Mouse (Mus musculus) activated CD4-positive, CD25-positive, alpha-beta regulatory T cell, adult 9 weeks (primary cell): ENCODE results near the gene Gsdma. TPM values are rescaled to one million over a fixed set of nuclear protein-coding genes. Genes with fewer than 3 reads are reported as not detected.

Experiments
- polyA plus RNA-seq: library from polyadenylated mRNA; unstranded; fragments of 100-300 nt; shearing (Covaris generic); gene quantifications from one replicate; pipeline ENCODE4 v1.2.1, GENCODE M21; 2017

The Gsdma gene
- polyA plus RNA-seq, result not detected

DNA sequence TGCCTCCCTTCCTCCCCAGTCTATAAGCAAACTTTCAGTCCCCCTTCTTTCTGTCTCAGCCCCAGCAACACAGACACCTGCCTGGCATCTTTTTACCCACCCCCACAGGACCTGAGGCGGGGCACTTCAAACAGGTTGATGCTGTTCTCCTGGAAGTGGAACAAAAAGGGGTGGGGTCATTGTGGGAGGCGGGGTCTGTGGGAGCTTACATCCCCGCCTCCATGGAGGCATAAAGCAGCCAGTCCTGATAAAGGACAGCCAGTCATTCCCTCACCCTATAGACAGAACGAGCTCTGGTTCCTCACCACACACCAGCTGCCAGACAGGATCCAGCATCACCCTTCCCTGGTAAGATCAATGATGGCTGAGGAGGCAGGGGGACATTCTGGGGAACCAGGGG lies at the start of gene Gsdma:
TSS of gene Gsdma (plus strand) at position 261 of the 400 bp plus-strand sequence.

DNA sequence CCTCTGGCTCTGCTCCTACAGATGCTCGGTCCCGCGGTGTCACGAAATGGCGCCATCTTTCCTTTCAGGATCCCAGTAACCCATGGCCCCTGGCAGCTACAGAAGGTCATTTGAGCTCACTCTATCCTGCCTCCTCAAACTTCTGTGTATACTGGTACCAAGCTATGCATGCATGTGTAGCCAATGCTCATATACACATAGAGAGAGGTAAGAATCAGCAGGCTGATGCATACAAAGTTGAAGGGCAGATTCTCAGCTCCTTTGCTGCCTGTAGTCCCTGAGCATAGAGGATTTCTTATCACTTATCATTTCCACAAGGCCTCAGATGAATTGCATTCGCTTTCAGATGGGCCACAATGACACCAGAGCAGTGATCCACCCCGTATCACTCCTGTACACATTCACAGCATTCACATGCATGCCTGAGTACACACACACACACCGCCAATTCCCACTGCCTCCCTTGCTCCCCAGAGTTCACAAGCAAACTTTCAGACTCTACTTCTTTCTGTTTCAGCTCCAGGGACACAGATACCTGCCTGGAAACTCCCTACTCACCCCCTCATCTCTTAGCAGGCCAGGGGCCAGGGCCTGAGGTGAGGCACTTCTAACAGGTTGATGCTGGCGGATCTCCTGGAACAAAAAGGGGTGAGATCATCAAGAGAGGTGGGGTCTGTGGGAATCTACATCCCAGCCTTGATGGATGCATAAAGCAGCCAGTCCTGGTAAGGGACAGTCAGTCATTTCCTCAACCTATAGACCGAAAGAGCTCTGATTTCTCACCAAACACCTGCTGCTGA lies 38.3 kb upstream of the Gsdma start, which contains the start of the genes Gm12355 and Gsdma3:
TSS of gene Gm12355 (minus strand) at position 51 of the 800 bp plus-strand sequence.
TSS of gene Gsdma3 (plus strand) at position 750 of the 800 bp plus-strand sequence.

DNA sequence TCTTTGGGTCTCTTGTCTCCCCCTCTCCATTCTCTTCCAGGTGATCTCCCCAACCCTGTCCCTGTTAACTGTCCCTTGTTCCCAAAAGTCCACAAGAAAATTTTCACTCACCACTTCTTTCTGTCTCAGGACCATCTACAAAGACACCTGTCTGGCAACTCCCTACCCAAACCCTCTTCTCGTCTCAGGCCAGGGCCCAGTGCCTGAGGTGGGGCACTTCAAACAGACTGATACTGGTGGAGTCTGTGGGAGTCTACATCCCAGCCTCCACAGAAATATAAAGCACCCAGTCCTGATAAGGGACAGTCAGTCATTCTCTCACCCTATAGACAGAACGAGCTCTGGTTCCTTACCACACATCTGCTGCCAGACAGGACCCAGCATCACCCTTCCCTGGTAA lies 17.7 kb upstream of the Gsdma start, which contains the start of gene Gsdma2:
TSS of gene Gsdma2 (plus strand) at position 301 of the 400 bp plus-strand sequence.

DNA sequence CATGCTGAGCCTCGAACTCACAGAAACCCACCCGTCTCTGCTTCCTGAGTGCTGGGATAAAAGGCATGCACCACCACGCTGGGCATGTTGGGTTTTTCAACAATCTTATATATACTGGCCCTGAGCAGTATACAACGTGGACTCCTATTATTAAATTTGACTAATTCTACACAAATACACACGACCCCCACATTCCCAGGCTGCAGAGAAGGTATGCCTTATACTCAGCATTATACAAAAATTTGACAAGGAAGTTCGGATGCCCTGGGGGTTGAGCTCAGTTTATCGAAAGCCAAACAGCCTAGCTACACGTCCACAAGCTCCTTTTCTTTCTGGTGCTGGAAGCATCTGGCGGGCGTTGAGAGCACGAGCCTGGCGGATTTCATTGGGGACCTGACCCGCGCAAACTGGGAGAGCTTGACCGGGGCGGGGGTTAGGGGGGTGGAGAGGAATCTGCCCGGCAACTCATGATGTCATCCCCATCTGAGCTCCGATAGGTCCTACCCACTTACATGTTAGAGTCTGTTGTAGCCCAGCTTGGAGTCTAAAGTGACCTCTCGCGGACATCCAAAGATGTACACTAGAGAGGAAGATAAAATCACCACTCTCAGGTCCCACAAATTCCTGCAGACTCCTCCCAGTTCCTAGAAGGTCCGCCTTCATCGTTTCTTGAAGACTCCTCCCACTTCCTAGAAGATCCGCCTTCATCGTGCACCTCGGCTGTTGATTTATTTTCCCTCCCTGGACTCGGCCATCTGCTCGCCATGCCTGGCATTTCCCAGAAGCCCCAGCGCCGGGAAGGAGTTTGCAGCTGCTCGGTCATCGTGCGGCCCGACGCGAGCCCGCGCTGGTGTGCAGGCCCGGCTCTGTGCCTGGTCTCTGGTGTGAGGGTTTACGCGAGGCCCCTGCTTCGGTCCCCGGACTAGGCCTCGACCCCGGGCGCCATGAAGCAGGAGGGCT lies 17.9 kb downstream of the Gsdma start, which contains the start of gene Psmd3:
TSS of gene Psmd3 (plus strand) at position 769 of the 960 bp plus-strand sequence.

DNA sequence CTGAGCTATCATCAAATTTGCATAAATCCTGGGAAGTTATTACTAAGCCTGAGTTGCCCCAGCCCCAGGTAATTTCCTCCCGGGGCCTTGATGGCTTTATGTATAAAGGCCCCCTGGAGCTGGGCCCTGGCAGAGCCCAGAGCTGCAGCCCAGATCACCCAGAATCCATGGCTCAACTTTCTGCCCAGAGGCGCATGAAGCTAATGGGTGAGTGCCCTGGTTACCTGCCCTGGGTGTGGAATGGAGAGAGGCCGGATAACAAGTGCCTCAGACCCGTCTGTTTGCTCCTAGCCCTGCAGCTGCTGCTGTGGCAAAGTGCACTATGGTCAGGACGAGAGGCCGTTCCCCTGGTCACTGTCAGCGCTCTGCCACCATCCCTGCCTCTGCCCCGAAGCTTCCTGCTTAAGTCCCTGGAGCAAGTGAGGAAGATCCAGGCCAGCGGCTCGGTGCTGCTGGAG lies 37.1 kb downstream of the Gsdma start, which contains the start of gene Csf3:
TSS of gene Csf3 (plus strand) at position 51 of the 458 bp plus-strand sequence.

Other genes with a start within 250 kb of the Gsdma start
- 195 TPM for gene Mien1, start 225.4 kb upstream of the Gsdma start, polyA plus RNA-seq
- 10.5 TPM for gene Grb7, start 218.0 kb upstream of the Gsdma start, polyA plus RNA-seq
- gene Ikzf3, start 118.3 kb upstream of the Gsdma start, polyA plus RNA-seq, result 91.8 TPM
- 5.0 TPM for gene Zpbp2, start 113.3 kb upstream of the Gsdma start, polyA plus RNA-seq
- gene Ormdl3, start 77.0 kb upstream of the Gsdma start, polyA plus RNA-seq, result 76.1 TPM
- not detected for gene Lrrc3c, start 66.1 kb upstream of the Gsdma start, polyA plus RNA-seq
- gene Gm12355, start 38.7 kb upstream of the Gsdma start, polyA plus RNA-seq, result 4.8 TPM
- gene Gsdma3, start 38.0 kb upstream of the Gsdma start, polyA plus RNA-seq, result not detected
- 0.31 TPM for gene Gsdma2, start 17.6 kb upstream of the Gsdma start, polyA plus RNA-seq
- gene Psmd3, start 18.2 kb downstream of the Gsdma start, polyA plus RNA-seq, result 96.4 TPM
- gene Csf3, start 36.9 kb downstream of the Gsdma start, polyA plus RNA-seq, result not detected
- gene Med24, start 65.1 kb downstream of the Gsdma start, polyA plus RNA-seq, result 71.9 TPM
- 4.4 TPM for gene Thra, start 76.3 kb downstream of the Gsdma start, polyA plus RNA-seq
- 6.5 TPM for gene Nr1d1, start 111.0 kb downstream of the Gsdma start, polyA plus RNA-seq
- 13.2 TPM for gene Msl1, start 131.2 kb downstream of the Gsdma start, polyA plus RNA-seq
- 13.3 TPM for gene Casc3, start 140.6 kb downstream of the Gsdma start, polyA plus RNA-seq
- gene Rapgefl1, start 172.4 kb downstream of the Gsdma start, polyA plus RNA-seq, result 0.34 TPM
- 4.0 TPM for gene Wipf2, start 199.3 kb downstream of the Gsdma start, polyA plus RNA-seq
- 6.7 TPM for gene Cdc6, start 243.4 kb downstream of the Gsdma start, polyA plus RNA-seq